Mouse (Mus musculus): ENCODE measurements around the gene Heatr6. TPM values are rescaled to one million over a fixed set of nuclear protein-coding genes. Genes with fewer than 3 reads are reported as not detected.

The Heatr6 gene
- total and polyA plus RNA-seq, 3 experiments: 17.4 to 24.4 (median 17.6) TPM

- Histone ChIP-seq H3K9me3 (replicated peaks; ENCODE audit: low read length) (peaks cover 15% of the 10 kb centered on the region), H3K27ac (ENCODE audit: insufficient read depth, low read depth) (no peak overlapping the region), H3K4me3 (replicated peaks in 1 of 3; ENCODE audit: low read depth in 2 of 3, low read length in 2 of 3, poor library complexity in 1 of 3) (no peak overlapping the region), H3K27me3 (replicated peaks) (no peaks in the 10 kb centered on the region), H3K4me1 (ENCODE audit: control insufficient read depth in 1 of 2, insufficient read depth in 2 of 2) (peaks cover 20 to 46% of the 10 kb centered on the region in 2 experiments), H3K9ac (ENCODE audit: insufficient read depth, low read depth) (no peak overlapping the region), H3K36me3 (replicated peaks in 1 of 2; ENCODE audit: control insufficient read depth in 1 of 2, insufficient read depth in 1 of 2, low read length in 1 of 2) (peaks cover 39 to 60% of the 10 kb centered on the region in 2 experiments), H3K79me2 (replicated peaks; ENCODE audit: control insufficient read depth, extremely low read depth, insufficient read depth, poor library complexity, severe bottlenecking) (no peaks in the 10 kb centered on the region), H3K4me2 (ENCODE audit: insufficient read depth, low read depth, poor library complexity, severe bottlenecking) (no peak overlapping the region)
- no peak for DNase-seq (ENCODE audit: extremely low read depth)
- dilution Hi-C loops (cut with MboI; ENCODE audit: extremely low pct_ligation_motif_present, extremely low pct_unique_long_range_greater_than_20kb, low sequenced_read_pairs) (no loop called here), in situ Hi-C loops (cut with MboI; ENCODE audit: low pct_ligation_motif_present, low pct_unique_long_range_greater_than_20kb, low sequenced_read_pairs) (loop anchor here (10.0 kb wide), 1 partner anchor 261 kb away; no protein-coding TSS in a partner anchor)
- no peak for TF ChIP-seq UBTF (IDR thresholded peaks at IDR 0.05; ENCODE audit: low read depth, low read length)
- TF ChIP-seq GABPA (IDR thresholded peaks at IDR 0.05; ENCODE audit: insufficient replicate concordance, low read depth, low read length): no peak
- TF ChIP-seq NRF1 (IDR thresholded peaks at IDR 0.05; ENCODE audit: low read depth, low read length): no peak
- no peak for TF ChIP-seq PAX5 (IDR thresholded peaks at IDR 0.05; ENCODE audit: low read length)
- TF ChIP-seq USF1 (IDR thresholded peaks at IDR 0.05; ENCODE audit: low read depth, low read length): no peak
- TF ChIP-seq JUND (conservative IDR thresholded peaks at IDR 0.05; ENCODE audit: low read depth, low read length): no peak
- TF ChIP-seq MYC (IDR thresholded peaks at IDR 0.05; ENCODE audit: low read depth, low read length): no peak
- TF ChIP-seq POLR2A (IDR thresholded peaks at IDR 0.05; ENCODE audit: low read depth, low read length): no peak; the same call in 1 of the 2 replicates
- TF ChIP-seq SMC3 (IDR thresholded peaks at IDR 0.05; ENCODE audit: low read depth, low read length): no peak
- no peak for TF ChIP-seq ELF1 (IDR thresholded peaks at IDR 0.05; ENCODE audit: low read depth, low read length)
Observed at GRCm38 (mm10) chr11:83783931-83784600, 30.6 kb downstream of the Heatr6 start.

- peaks cover 24 to 52% of the 10 kb centered on the region in 2 experiments for H3K4me1 ChIP-seq (ENCODE audit: control insufficient read depth in 1 of 2, insufficient read depth in 2 of 2)
Observed at GRCm38 (mm10) chr11:83784661-83785060, 31.2 kb downstream of the Heatr6 start.

GRCm38 (mm10) chr11:83785366-83785765 lies 31.9 kb downstream of the Heatr6 start:
- Histone ChIP-seq H3K9ac (ENCODE audit: insufficient read depth, low read depth) (no peak overlapping the region), H3K27me3 (replicated peaks) (no peaks in the 10 kb centered on the region), H3K36me3 (replicated peaks in 1 of 2; ENCODE audit: control insufficient read depth in 1 of 2, insufficient read depth in 1 of 2, low read length in 1 of 2) (peaks cover 26 to 47% of the 10 kb centered on the region in 2 experiments), H3K9me3 (replicated peaks; ENCODE audit: low read length) (peaks cover 9% of the 10 kb centered on the region), H3K4me1 (ENCODE audit: control insufficient read depth in 1 of 2, insufficient read depth in 2 of 2) (peaks cover 26 to 52% of the 10 kb centered on the region in 2 experiments), H3K4me2 (ENCODE audit: insufficient read depth, low read depth, poor library complexity, severe bottlenecking) (no peak overlapping the region), H3K27ac (ENCODE audit: insufficient read depth, low read depth) (no peak overlapping the region), H3K79me2 (replicated peaks; ENCODE audit: control insufficient read depth, extremely low read depth, insufficient read depth, poor library complexity, severe bottlenecking) (no peaks in the 10 kb centered on the region), H3K4me3 (replicated peaks in 1 of 3; ENCODE audit: low read depth in 2 of 3, low read length in 2 of 3, poor library complexity in 1 of 3) (no peak overlapping the region)
- peak; percentile 92 for DNase-seq (ENCODE audit: extremely low read depth)
- in situ Hi-C loops (cut with MboI; ENCODE audit: low pct_ligation_motif_present, low pct_unique_long_range_greater_than_20kb, low sequenced_read_pairs): loop anchor here (5.0 to 10.0 kb wide), 2 partner anchors 152 to 259 kb away; no protein-coding TSS in a partner anchor
- dilution Hi-C loops (cut with MboI; ENCODE audit: extremely low pct_ligation_motif_present, extremely low pct_unique_long_range_greater_than_20kb, low sequenced_read_pairs): no loop called here
- peak; percentile 23; the same call in 1 of the 2 replicates for TF ChIP-seq JUND (conservative IDR thresholded peaks at IDR 0.05; ENCODE audit: low read depth, low read length)
- TF ChIP-seq MAFK (IDR thresholded peaks at IDR 0.05; ENCODE audit: insufficient replicate concordance, low read length): 0 out of 2 replicates have a peak, but pooled peaks have one; percentile 23
- TF ChIP-seq ZC3H11A (IDR thresholded peaks at IDR 0.05; ENCODE audit: low read depth, low read length): peak; percentile 89
- no peak for TF ChIP-seq POLR2A (IDR thresholded peaks at IDR 0.05; ENCODE audit: low read depth, low read length)
- TF ChIP-seq MAZ (IDR thresholded peaks at IDR 0.05; ENCODE audit: low read depth, low read length): peak; percentile 87
- TF ChIP-seq RCOR1 (conservative IDR thresholded peaks at IDR 0.05; ENCODE audit: low read depth, low read length): 0 out of 2 replicates have a peak, but pooled peaks have one; percentile 57
- TF ChIP-seq GABPA (IDR thresholded peaks at IDR 0.05; ENCODE audit: insufficient replicate concordance, low read depth, low read length): no peak
- TF ChIP-seq JUN (IDR thresholded peaks at IDR 0.05; ENCODE audit: insufficient read depth, low read depth, low read length): no peak
- TF ChIP-seq TBP (conservative IDR thresholded peaks at IDR 0.05; ENCODE audit: low read depth, low read length): no peak
- TF ChIP-seq NRF1 (IDR thresholded peaks at IDR 0.05; ENCODE audit: low read depth, low read length): peak; percentile 16; the same call in 1 of the 2 replicates
- TF ChIP-seq MYC (IDR thresholded peaks at IDR 0.05; ENCODE audit: low read depth, low read length): peak; percentile 90
- TF ChIP-seq NELFE (IDR thresholded peaks at IDR 0.05; ENCODE audit: low read depth, low read length): peak; percentile 60; the same call in 1 of the 2 replicates
- TF ChIP-seq MAX (IDR thresholded peaks at IDR 0.05; ENCODE audit: low read length): no peak; the same call in 1 of the 2 replicates
- TF ChIP-seq CHD1 (IDR thresholded peaks at IDR 0.05; ENCODE audit: low read depth, low read length): 0 out of 2 replicates have a peak, but pooled peaks have one; percentile 65
- TF ChIP-seq ELF1 (IDR thresholded peaks at IDR 0.05; ENCODE audit: low read depth, low read length): peak; percentile 40; the same call in 1 of the 2 replicates
- TF ChIP-seq EP300 (IDR thresholded peaks at IDR 0.05; ENCODE audit: low read length): 0 out of 2 replicates have a peak, but pooled peaks have one; percentile 36

More at GRCm38 (mm10) chr11:83784661-83785060, 31.2 kb downstream of the Heatr6 start:
- in situ Hi-C loops (cut with MboI; ENCODE audit: low pct_ligation_motif_present, low pct_unique_long_range_greater_than_20kb, low sequenced_read_pairs) (loop anchor here (5.0 to 10.0 kb wide), 2 partner anchors 153 to 260 kb away; no protein-coding TSS in a partner anchor), dilution Hi-C loops (cut with MboI; ENCODE audit: extremely low pct_ligation_motif_present, extremely low pct_unique_long_range_greater_than_20kb, low sequenced_read_pairs) (no loop called here)
- no peak overlapping the region for H3K27ac ChIP-seq (ENCODE audit: insufficient read depth, low read depth)
- DNase-seq (ENCODE audit: extremely low read depth): peak; percentile 45
- H3K4me2 ChIP-seq (ENCODE audit: insufficient read depth, low read depth, poor library complexity, severe bottlenecking): no peak overlapping the region
- TF ChIP-seq SMC3 (IDR thresholded peaks at IDR 0.05; ENCODE audit: low read depth, low read length) (peak; percentile 42), CTCF (conservative IDR thresholded peaks at IDR 0.05 in 1 of 2, IDR thresholded peaks at IDR 0.05 in 1 of 2; ENCODE audit: low read depth in 2 of 2, low read length in 2 of 2) (peak; percentile 12 to 61; a peak in 2 of 4 replicates), RAD21 (IDR thresholded peaks at IDR 0.05; ENCODE audit: low read depth, low read length) (peak; percentile 32), HCFC1 (IDR thresholded peaks at IDR 0.05; ENCODE audit: low read depth, low read length) (no peak)
- H3K79me2 ChIP-seq (replicated peaks; ENCODE audit: control insufficient read depth, extremely low read depth, insufficient read depth, poor library complexity, severe bottlenecking): no peaks in the 10 kb centered on the region
- peaks cover 33 to 54% of the 10 kb centered on the region in 2 experiments for H3K36me3 ChIP-seq (replicated peaks in 1 of 2; ENCODE audit: control insufficient read depth in 1 of 2, insufficient read depth in 1 of 2, low read length in 1 of 2)
- H3K27me3 ChIP-seq (replicated peaks): no peaks in the 10 kb centered on the region
- no peak overlapping the region for H3K9ac ChIP-seq (ENCODE audit: insufficient read depth, low read depth)
- H3K9me3 ChIP-seq (replicated peaks; ENCODE audit: low read length): peaks cover 15% of the 10 kb centered on the region
- no peak overlapping the region for H3K4me3 ChIP-seq (replicated peaks in 1 of 3; ENCODE audit: low read depth in 2 of 3, low read length in 2 of 3, poor library complexity in 1 of 3)
